Mouse (Mus musculus) lung, postnatal 0 days (tissue): ENCODE results near the gene Has3. TPM values are rescaled to one million over a fixed set of nuclear protein-coding genes. Genes with fewer than 3 reads are reported as not detected.

Source experiments
- ATAC-seq: fragments of 200-750 bp; cut with Nextera tagmentation; 2 replicates; pipeline ENCODE4 v1.8.0; 2017; ENCODE audit warnings: moderate library complexity
- DNase-seq: peaks from one replicate; pipeline ENCODE4 v3.0.0-alpha.2; 2016; ENCODE audit warnings: low spot score
- H3K27ac ChIP-seq: fragments of 300-500 bp; sonication (generic); 2 replicates; pipeline ENCODE4 v1.5.1; 2014; ENCODE audit warnings: antibody characterized with exemption, mild to moderate bottlenecking, low read length, mixed read lengths
- H3K27me3 ChIP-seq: fragments of 300-500 bp; sonication (generic); replicated peaks from 2 replicates; pipeline ENCODE4 v1.6.1; 2014; ENCODE audit warnings: low read length, mixed read lengths; ENCODE audit not compliant: insufficient read depth
- H3K36me3 ChIP-seq: fragments of 300-500 bp; sonication (generic); 2 replicates; pipeline ENCODE4 v1.6.1; 2014; ENCODE audit warnings: low read length, mixed read lengths; ENCODE audit not compliant: insufficient read depth
- H3K4me1 ChIP-seq: fragments of 300-500 bp; sonication (generic); 2 replicates; pipeline ENCODE4 v1.6.1; 2014; ENCODE audit warnings: antibody characterized with exemption, low read depth, low read length, mixed read lengths; ENCODE audit not compliant: insufficient read depth
- H3K4me2 ChIP-seq: fragments of 300-500 bp; sonication (generic); replicated peaks from 2 replicates; pipeline ENCODE4 v1.6.1; 2014; ENCODE audit warnings: low read depth, mild to moderate bottlenecking, low read length, moderate library complexity, mixed read lengths
- H3K4me3 ChIP-seq: fragments of 300-500 bp; sonication (generic); 2 replicates; pipeline ENCODE4 v1.5.1; 2014; ENCODE audit warnings: low read depth, low read length
- H3K9ac ChIP-seq: fragments of 300-500 bp; sonication (generic); replicated peaks from 2 replicates; pipeline ENCODE4 v1.6.1; 2014; ENCODE audit warnings: low read depth, mild to moderate bottlenecking
- H3K9me3 ChIP-seq: fragments of 300-500 bp; sonication (generic); 2 replicates; pipeline ENCODE4 v1.6.1; 2016; ENCODE audit warnings: low read length, mixed read lengths
- CTCF ChIP-seq: IDR thresholded peaks from 2 replicates; pipeline ENCODE4 v1.5.1; 2016; ENCODE audit warnings: antibody characterized with exemption, mild to moderate bottlenecking
- EP300 ChIP-seq: IDR thresholded peaks from 2 replicates; pipeline ENCODE4 v1.6.1; 2016; ENCODE audit warnings: antibody characterized with exemption, mild to moderate bottlenecking, control low read depth
- WGBS: fragments of 180-500 bp; shearing (Covaris S2); extraction: QIAGEN DNeasy Blood & Tissue Kit; methylation state at CpG from one replicate; pipeline ENCODE4 v1.1.7; 2014; 5-methylcytosine and 5-hydroxymethylcytosine counted together
- polyA plus RNA-seq: library from polyadenylated mRNA; unstranded; fragments of >200 nt; fragmentation: Nextera tagmentation; extraction: Ambion mirVana; gene quantifications from 2 replicates; pipeline ENCODE4 v1.2.1, GENCODE M21; 2015

The Has3 gene
- polyA plus RNA-seq, 1 experiment from 2014 or later = 0.32 TPM

DNA sequence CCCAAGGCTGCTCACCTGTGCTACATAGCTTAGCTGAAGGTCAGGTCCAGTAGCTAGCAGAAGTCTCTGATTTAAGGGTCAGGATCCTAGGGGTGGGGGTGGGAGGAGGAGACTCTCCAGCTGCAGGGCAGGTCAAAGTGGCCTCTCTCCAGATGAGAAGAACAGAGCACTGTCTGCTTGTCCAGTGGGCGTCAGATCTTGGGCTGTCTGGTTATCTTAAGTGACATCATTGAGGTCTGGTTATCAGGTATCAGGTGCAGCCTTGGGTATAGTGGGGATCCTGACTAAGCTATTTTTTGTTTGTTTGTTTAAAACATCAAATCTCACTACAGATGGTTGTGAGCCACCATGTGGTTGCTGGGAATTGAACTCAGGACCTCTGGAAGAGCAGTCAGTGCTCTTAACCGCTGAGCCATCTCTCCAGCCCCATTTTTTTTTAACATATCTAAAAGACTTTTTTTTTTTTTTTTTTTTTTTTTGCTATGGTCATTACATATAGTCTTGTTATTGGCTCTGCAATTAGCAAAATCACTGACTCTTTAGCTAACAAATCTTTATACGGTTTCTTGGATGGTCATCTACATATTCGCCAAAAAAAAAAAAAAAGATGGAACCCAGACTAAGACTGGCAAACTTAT is 63.6 kb downstream of the Has3 start:
- no peak for DNase-seq
- H3K27ac ChIP-seq = no peak overlapping the region
- no peaks in the 10 kb centered on the region for H3K9me3 ChIP-seq
- no peak overlapping the region for H3K4me3 ChIP-seq
- H3K4me1 ChIP-seq = peaks cover 16% of the 10 kb centered on the region; the same call in 1 of the 2 replicates
- WGBS = 93% methylated on average over 4 of the region's 4 CpGs
- H3K27me3 ChIP-seq = no peaks in the 10 kb centered on the region
- no peak overlapping the region for H3K4me2 ChIP-seq
- TF ChIP-seq EP300 = no peak
- TF ChIP-seq CTCF = no peak
- H3K36me3 ChIP-seq = no peaks in the 10 kb centered on the region
- H3K9ac ChIP-seq = no peak overlapping the region
- no peak for ATAC-seq

Other genes starting within 250 kb of the Has3 start
- 3.5 and 3.7 TPM in 2 replicates for gene Tango6, start 187.2 kb upstream of the Has3 start, polyA plus RNA-seq
- gene Utp4, start 23.4 kb downstream of the Has3 start, polyA plus RNA-seq = 25.4 and 26.7 TPM in 2 replicates
- gene Sntb2, start 65.5 kb downstream of the Has3 start, polyA plus RNA-seq = 13.4 and 16.3 TPM in 2 replicates
- 59.0 and 59.6 TPM in 2 replicates for gene Vps4a, start 161.0 kb downstream of the Has3 start, polyA plus RNA-seq
- gene Pdf, start 178.4 kb downstream of the Has3 start, polyA plus RNA-seq = 26.7 and 27.3 TPM in 2 replicates
- 24.3 and 25.9 TPM in 2 replicates for gene Cog8, start 186.4 kb downstream of the Has3 start, polyA plus RNA-seq
- 33.5 and 37.3 TPM in 2 replicates for gene Nip7, start 186.6 kb downstream of the Has3 start, polyA plus RNA-seq
- gene Tmed6, start 195.4 kb downstream of the Has3 start, polyA plus RNA-seq = 2.3 and 2.4 TPM in 2 replicates
- gene Terf2, start 226.3 kb downstream of the Has3 start, polyA plus RNA-seq = 13.1 and 13.2 TPM in 2 replicates